Mouse (Mus musculus): ENCODE data around the gene Sec31a. TPM values are rescaled to one million over a fixed set of nuclear protein-coding genes. Genes with fewer than 3 reads are reported as not detected.

Gene Sec31a
- total and polyA plus RNA-seq, 2 experiments from 2014 or later, result 73.8 to 209 TPM

DNA sequence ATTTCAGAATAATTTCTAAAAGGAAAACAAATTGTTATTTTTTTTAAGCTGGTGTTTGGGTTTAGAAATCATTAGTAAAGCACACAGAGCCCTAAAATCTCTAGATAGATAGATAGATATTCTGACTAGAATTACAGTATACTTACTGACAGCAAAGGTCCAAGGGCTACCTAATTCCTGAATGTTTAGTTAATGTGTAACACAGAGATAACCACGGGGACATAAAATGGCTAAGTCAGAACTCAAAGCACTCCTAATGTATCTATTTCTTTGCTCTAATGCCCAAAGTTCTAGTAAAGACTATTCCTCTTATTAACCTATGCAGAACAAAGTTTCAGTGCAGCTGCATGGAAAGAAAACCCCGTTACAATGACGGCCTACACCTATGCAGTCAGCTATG lies 3.1 kb downstream of the Sec31a start:
- Histone ChIP-seq H3K4me2 (ENCODE audit: low read depth, low read length) (no peak overlapping the region), H3K27me3 (ENCODE audit: insufficient read depth, low read length) (no peaks in the 10 kb centered on the region), H3K4me1 (ENCODE audit: insufficient read depth, low read length) (peaks cover 11% of the 10 kb centered on the region; the same call in 1 of the 2 replicates), H3K36me3 (ENCODE audit: insufficient read depth, low read length) (no peaks in the 10 kb centered on the region), H3K4me3 (ENCODE audit: low read length) (no peak overlapping the region), H3K9ac (replicated peaks; ENCODE audit: low read length) (no peak overlapping the region), H3K9me3 (ENCODE audit: low read length) (no peaks in the 10 kb centered on the region), H3K27ac (no peak overlapping the region)
- DNase-seq (ENCODE audit: low spot score), result no peak
- no peak for ATAC-seq
- WGBS, result 89% methylated on average over 3 of the region's 3 CpGs
- no peak for TF ChIP-seq CTCF (IDR thresholded peaks at IDR 0.05; ENCODE audit: low read depth)

DNA sequence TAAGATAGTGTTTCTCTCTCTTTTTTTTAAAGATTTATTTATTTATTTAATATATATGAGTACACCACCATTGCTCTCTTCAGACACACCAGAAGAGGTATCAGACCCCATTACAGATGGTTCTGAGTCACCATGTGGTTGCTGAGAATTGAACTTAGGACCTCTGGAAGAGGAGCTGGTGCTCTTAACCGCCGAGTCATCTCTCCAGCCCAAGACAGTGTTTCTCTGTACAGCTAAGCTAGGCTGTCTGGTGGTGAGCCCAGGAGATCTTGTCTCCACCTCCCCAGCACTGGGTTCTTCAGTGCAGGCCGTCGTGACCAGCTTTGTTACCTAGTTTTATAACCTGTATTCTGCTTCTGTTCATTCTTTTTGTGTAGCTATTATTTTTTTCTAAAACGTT lies 5.8 kb downstream of the Sec31a start:
- WGBS, result 91% methylated on average over 5 of the region's 5 CpGs

GRCm38 (mm10) chr5:100408485-100408884 lies 7.5 kb downstream of the Sec31a start:
- Histone ChIP-seq H3K9me3 (ENCODE audit: low read length) (no peaks in the 10 kb centered on the region), H3K36me3 (ENCODE audit: insufficient read depth, low read length) (peaks cover 17% of the 10 kb centered on the region), H3K27ac (no peak overlapping the region), H3K4me2 (ENCODE audit: low read depth, low read length) (no peak overlapping the region), H3K4me1 (ENCODE audit: insufficient read depth, low read length) (no peaks in the 10 kb centered on the region), H3K9ac (replicated peaks; ENCODE audit: low read length) (no peak overlapping the region), H3K4me3 (ENCODE audit: low read length) (no peak overlapping the region), H3K27me3 (ENCODE audit: insufficient read depth, low read length) (no peaks in the 10 kb centered on the region)
- DNase-seq (ENCODE audit: low spot score) (no peak), ATAC-seq (no peak)
- no peak for TF ChIP-seq CTCF (IDR thresholded peaks at IDR 0.05; ENCODE audit: low read depth)
- 77% methylated on average over 5 of the region's 5 CpGs for WGBS

More for the DNA sequence above, 5.8 kb downstream of the Sec31a start:
- TF ChIP-seq CTCF (IDR thresholded peaks at IDR 0.05; ENCODE audit: low read depth), result no peak
- H3K9ac ChIP-seq (replicated peaks; ENCODE audit: low read length), result no peak overlapping the region
- DNase-seq (ENCODE audit: low spot score), result no peak
- H3K27me3 ChIP-seq (ENCODE audit: insufficient read depth, low read length), result no peaks in the 10 kb centered on the region
- no peak overlapping the region for H3K4me3 ChIP-seq (ENCODE audit: low read length)
- ATAC-seq, result no peak
- no peaks in the 10 kb centered on the region for H3K9me3 ChIP-seq (ENCODE audit: low read length)
- peaks cover 4% of the 10 kb centered on the region; the same call in 1 of the 2 replicates for H3K36me3 ChIP-seq (ENCODE audit: insufficient read depth, low read length)
- peaks cover 11% of the 10 kb centered on the region; the same call in 1 of the 2 replicates for H3K4me1 ChIP-seq (ENCODE audit: insufficient read depth, low read length)
- no peak overlapping the region for H3K27ac ChIP-seq
- no peak overlapping the region for H3K4me2 ChIP-seq (ENCODE audit: low read depth, low read length)

DNA sequence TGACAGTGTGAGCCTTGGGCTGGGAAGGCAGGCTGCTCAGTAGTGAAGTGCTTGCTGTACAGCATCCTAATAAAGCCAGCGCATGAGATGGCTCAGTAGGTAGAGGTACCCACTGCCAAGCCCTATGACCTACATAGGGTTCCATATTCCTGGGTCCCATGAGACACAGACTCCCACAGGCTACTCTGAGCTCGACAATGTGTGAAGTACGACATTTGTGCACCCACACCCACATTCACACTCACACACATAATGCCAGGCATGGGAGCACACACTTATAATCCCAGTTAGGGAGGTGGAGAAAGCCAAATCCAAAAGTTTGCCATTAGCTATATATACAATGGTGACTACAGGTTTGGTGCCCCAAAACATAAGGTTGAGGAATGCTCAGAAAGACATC lies 19.3 kb downstream of the Sec31a start:
- WGBS, result 94% methylated on average over 3 of the region's 3 CpGs
- no peak overlapping the region for H3K27ac ChIP-seq
- H3K4me3 ChIP-seq (ENCODE audit: low read length), result no peak overlapping the region
- H3K4me2 ChIP-seq (ENCODE audit: low read depth, low read length), result no peak overlapping the region
- no peaks in the 10 kb centered on the region for H3K4me1 ChIP-seq (ENCODE audit: insufficient read depth, low read length)
- H3K36me3 ChIP-seq (ENCODE audit: insufficient read depth, low read length), result peaks cover 60% of the 10 kb centered on the region
- no peak overlapping the region for H3K9ac ChIP-seq (replicated peaks; ENCODE audit: low read length)
- TF ChIP-seq CTCF (IDR thresholded peaks at IDR 0.05; ENCODE audit: low read depth), result no peak
- H3K9me3 ChIP-seq (ENCODE audit: low read length), result no peaks in the 10 kb centered on the region
- no peaks in the 10 kb centered on the region for H3K27me3 ChIP-seq (ENCODE audit: insufficient read depth, low read length)
- DNase-seq (ENCODE audit: low spot score) (no peak), ATAC-seq (no peak)

- H3K36me3 ChIP-seq (ENCODE audit: insufficient read depth, low read length), result peaks cover 71% of the 10 kb centered on the region
- no peaks in the 10 kb centered on the region for H3K4me1 ChIP-seq (ENCODE audit: insufficient read depth, low read length)
- no peaks in the 10 kb centered on the region for H3K9me3 ChIP-seq (ENCODE audit: low read length)
- no peak for TF ChIP-seq CTCF (IDR thresholded peaks at IDR 0.05; ENCODE audit: low read depth)
- 84% methylated on average over 3 of the region's 3 CpGs for WGBS
- no peak overlapping the region for H3K9ac ChIP-seq (replicated peaks; ENCODE audit: low read length)
- ATAC-seq (no peak), DNase-seq (ENCODE audit: low spot score) (no peak)
- H3K4me3 ChIP-seq (ENCODE audit: low read length), result no peak overlapping the region
- no peak overlapping the region for H3K4me2 ChIP-seq (ENCODE audit: low read depth, low read length)
- no peak overlapping the region for H3K27ac ChIP-seq
- H3K27me3 ChIP-seq (ENCODE audit: insufficient read depth, low read length), result no peaks in the 10 kb centered on the region
These were observed 22.4 kb downstream of the Sec31a start for GRCm38 (mm10) chr5:100393681-100394080.

- no peaks in the 10 kb centered on the region for H3K27me3 ChIP-seq (ENCODE audit: insufficient read depth, low read length)
- H3K36me3 ChIP-seq (ENCODE audit: insufficient read depth, low read length), result peaks cover 63% of the 10 kb centered on the region
- no peak for ATAC-seq
- DNase-seq (ENCODE audit: low spot score), result no peak
- 87% methylated on average over 20 of the region's 20 CpGs for WGBS
- H3K9me3 ChIP-seq (ENCODE audit: low read length), result no peaks in the 10 kb centered on the region
- no peak overlapping the region for H3K9ac ChIP-seq (replicated peaks; ENCODE audit: low read length)
- no peak for TF ChIP-seq CTCF (IDR thresholded peaks at IDR 0.05; ENCODE audit: low read depth)
- no peak overlapping the region for H3K4me2 ChIP-seq (ENCODE audit: low read depth, low read length)
- H3K27ac ChIP-seq, result no peak overlapping the region
- no peaks in the 10 kb centered on the region for H3K4me1 ChIP-seq (ENCODE audit: insufficient read depth, low read length)
- no peak overlapping the region for H3K4me3 ChIP-seq (ENCODE audit: low read length)
These were observed 23.5 kb downstream of the Sec31a start for GRCm38 (mm10) chr5:100392436-100392955.

DNA sequence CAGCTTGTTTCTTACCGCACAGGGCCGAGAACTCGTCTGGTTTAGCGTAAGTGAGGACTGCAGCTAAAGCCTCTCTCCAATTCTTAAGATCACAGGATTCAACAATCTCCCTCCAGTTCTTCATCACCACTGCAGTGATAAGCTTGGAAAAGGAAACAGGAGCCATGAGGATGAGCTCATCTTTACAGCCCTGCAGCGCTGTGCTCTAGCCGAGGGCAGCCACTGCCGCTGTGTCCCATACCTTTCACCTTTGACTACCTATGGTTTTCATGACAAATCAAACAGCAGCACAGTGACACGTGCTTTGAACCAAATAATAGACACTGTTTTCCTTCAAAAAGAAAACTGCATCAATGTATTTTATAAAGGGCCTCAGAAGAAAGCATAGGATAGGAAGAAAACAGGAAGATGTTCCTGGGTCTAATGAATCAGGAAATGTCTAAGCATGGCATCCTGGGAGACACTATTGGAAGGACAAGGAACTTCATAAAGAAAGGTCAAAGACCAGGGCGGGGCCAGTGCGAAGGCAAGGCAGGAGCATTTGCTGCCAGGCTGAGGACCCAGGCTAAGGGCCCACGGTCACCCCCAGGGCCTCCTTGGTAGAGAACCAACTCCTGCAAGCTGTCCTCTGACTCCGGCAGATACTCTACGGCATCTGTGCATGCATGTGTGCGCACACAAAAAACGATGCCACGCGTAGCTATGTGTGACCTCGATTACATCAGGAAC lies 32.1 kb downstream of the Sec31a start:
- Histone ChIP-seq H3K9me3 (ENCODE audit: low read length) (no peaks in the 10 kb centered on the region), H3K4me1 (ENCODE audit: insufficient read depth, low read length) (no peaks in the 10 kb centered on the region), H3K4me3 (ENCODE audit: low read length) (no peak overlapping the region), H3K36me3 (ENCODE audit: insufficient read depth, low read length) (peaks cover 64% of the 10 kb centered on the region), H3K4me2 (ENCODE audit: low read depth, low read length) (no peak overlapping the region), H3K27ac (no peak overlapping the region), H3K27me3 (ENCODE audit: insufficient read depth, low read length) (no peaks in the 10 kb centered on the region), H3K9ac (replicated peaks; ENCODE audit: low read length) (no peak overlapping the region)
- WGBS, result 94% methylated on average over 18 of the region's 18 CpGs
- ATAC-seq, result no peak
- DNase-seq (ENCODE audit: low spot score), result no peak
- no peak for TF ChIP-seq CTCF (IDR thresholded peaks at IDR 0.05; ENCODE audit: low read depth)
